Mouse (Mus musculus) stomach, adult 2 months (tissue): ENCODE measurements around the gene Sycp1. TPM values are rescaled to one million over a fixed set of nuclear protein-coding genes. Genes with fewer than 3 reads are reported as not detected.

Experiments
- polyA plus RNA-seq: library from polyadenylated mRNA; depleted of rRNA; stranded (reverse); fragments of >200 nt; gene quantifications from 2 replicates; pipeline ENCODE4 v1.2.3, GENCODE M21; 2012; rRNA removed

Gene Sycp1
- polyA plus RNA-seq, result not detected in 2 replicates

GRCm38 (mm10) chr3:102935451-102936354 lies at the start of gene Sycp1:
Gene Sycp1, minus strand, starts transcription at chr3:102936100.

GRCm38 (mm10) chr3:102964033-102964432 lies 28.1 kb upstream of the Sycp1 start, which contains the start of gene Nr1h5:
Gene Nr1h5, minus strand, starts transcription at chr3:102964133.

GRCm38 (mm10) chr3:102782618-102783017 lies 153.3 kb downstream of the Sycp1 start, which contains the start of gene Tshb:
Gene Tshb, minus strand, starts transcription at chr3:102782718.

Other genes starting within 250 kb of the Sycp1 start
- 0.99 and 2.0 TPM in 2 replicates for gene Tspan2, start 201.6 kb downstream of the Sycp1 start, polyA plus RNA-seq
- gene Tshb, start 153.4 kb downstream of the Sycp1 start, polyA plus RNA-seq, result not detected in 2 replicates
- not detected in 2 replicates for gene Nr1h5, start 28.0 kb upstream of the Sycp1 start, polyA plus RNA-seq
- 7.2 and 8.5 TPM in 2 replicates for gene Sike1, start 59.6 kb upstream of the Sycp1 start, polyA plus RNA-seq
- 2.1 and 4.8 TPM in 2 replicates for gene Csde1, start 84.3 kb upstream of the Sycp1 start, polyA plus RNA-seq
- gene Nras, start 122.2 kb upstream of the Sycp1 start, polyA plus RNA-seq, result 3.6 and 4.2 TPM in 2 replicates
- gene Ampd1, start 137.9 kb upstream of the Sycp1 start, polyA plus RNA-seq, result 0.38 and 0.49 TPM in 2 replicates
- 0.66 and 0.85 TPM in 2 replicates for gene Dennd2c, start 166.5 kb upstream of the Sycp1 start, polyA plus RNA-seq
- 5.3 and 6.0 TPM in 2 replicates for gene Bcas2, start 235.6 kb upstream of the Sycp1 start, polyA plus RNA-seq